Mouse (Mus musculus) neural tube, embryonic 13.5 days (tissue): ENCODE measurements at regions not wholly inside any gene's neighbourhood (a gene's known extent, or its start where the extent isn't known, plus 50 kb on each side); places are given as distances from the start of the nearest gene placed in this dataset.

ENCODE experiments used
- ATAC-seq: fragments of 200-750 bp; cut with Nextera tagmentation; 2 replicates; pipeline ENCODE4 v1.8.0; 2017; ENCODE audit warnings: low read depth, mild to moderate bottlenecking, moderate TSS enrichment, moderate library complexity
- H3K27ac ChIP-seq: fragments of 300-500 bp; sonication (generic); replicated peaks from 2 replicates; pipeline ENCODE4 v1.5.1; 2015; ENCODE audit warnings: moderate library complexity, mild to moderate bottlenecking, inconsistent platforms
- H3K27me3 ChIP-seq: fragments of 300-500 bp; sonication (generic); 2 replicates; pipeline ENCODE4 v1.6.1; 2015; ENCODE audit warnings: mild to moderate bottlenecking, inconsistent platforms
- H3K36me3 ChIP-seq: fragments of 300-500 bp; sonication (generic); 2 replicates; pipeline ENCODE4 v1.6.1; 2015; ENCODE audit warnings: mild to moderate bottlenecking, inconsistent platforms
- H3K4me1 ChIP-seq: fragments of 300-500 bp; sonication (generic); replicated peaks from 2 replicates; pipeline ENCODE4 v1.6.1; 2015; ENCODE audit warnings: inconsistent platforms
- H3K4me2 ChIP-seq: fragments of 300-500 bp; sonication (generic); 2 replicates; pipeline ENCODE4 v1.6.1; 2015; ENCODE audit warnings: inconsistent platforms, mild to moderate bottlenecking, moderate library complexity
- H3K4me3 ChIP-seq: fragments of 300-500 bp; sonication (generic); 2 replicates; pipeline ENCODE4 v1.5.1; 2015; ENCODE audit warnings: mild to moderate bottlenecking, inconsistent platforms
- H3K9ac ChIP-seq: fragments of 300-500 bp; sonication (generic); 2 replicates; pipeline ENCODE4 v1.6.1; 2015; ENCODE audit warnings: moderate library complexity, mild to moderate bottlenecking, inconsistent platforms
- H3K9me3 ChIP-seq: fragments of 300-500 bp; sonication (generic); 2 replicates; pipeline ENCODE4 v1.6.1; 2016; ENCODE audit warnings: inconsistent platforms
- whole genome bisulfite sequencing: fragments of 180-500 bp; shearing (Covaris S2); methylation state at CpG from one replicate; pipeline ENCODE4 v1.1.7; 2015; 5-methylcytosine and 5-hydroxymethylcytosine counted together

DNA sequence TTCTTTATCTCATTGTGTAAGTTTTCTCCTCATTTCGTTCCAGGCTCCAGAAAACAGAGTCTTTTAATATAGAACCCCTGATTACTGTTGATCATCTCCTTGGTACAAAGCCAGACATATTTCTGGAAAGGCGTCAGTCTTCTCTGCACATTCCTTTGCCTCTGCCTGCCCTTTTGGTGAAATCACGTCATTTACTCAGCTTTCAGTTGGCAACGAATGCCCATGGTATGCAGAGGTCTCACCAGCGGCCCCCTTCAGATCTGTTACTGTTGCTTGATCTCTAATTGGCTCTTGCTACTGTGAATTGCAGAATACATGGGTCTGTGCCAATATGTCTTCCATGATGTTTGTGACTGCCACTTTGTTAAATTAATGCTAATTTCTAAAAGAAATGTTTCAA lies 412.0 kb upstream of the Pitx2 start:
- H3K4me2 ChIP-seq, result no peak overlapping the region
- no peaks in the 10 kb centered on the region for H3K36me3 ChIP-seq
- H3K4me1 ChIP-seq, result no peaks in the 10 kb centered on the region
- no peak for ATAC-seq
- H3K27me3 ChIP-seq, result no peaks in the 10 kb centered on the region
- H3K9ac ChIP-seq, result no peak overlapping the region
- 81% methylated on average over 5 of the region's 5 CpGs for WGBS
- no peaks in the 10 kb centered on the region for H3K9me3 ChIP-seq
- no peak overlapping the region for H3K4me3 ChIP-seq
- no peak overlapping the region for H3K27ac ChIP-seq

DNA sequence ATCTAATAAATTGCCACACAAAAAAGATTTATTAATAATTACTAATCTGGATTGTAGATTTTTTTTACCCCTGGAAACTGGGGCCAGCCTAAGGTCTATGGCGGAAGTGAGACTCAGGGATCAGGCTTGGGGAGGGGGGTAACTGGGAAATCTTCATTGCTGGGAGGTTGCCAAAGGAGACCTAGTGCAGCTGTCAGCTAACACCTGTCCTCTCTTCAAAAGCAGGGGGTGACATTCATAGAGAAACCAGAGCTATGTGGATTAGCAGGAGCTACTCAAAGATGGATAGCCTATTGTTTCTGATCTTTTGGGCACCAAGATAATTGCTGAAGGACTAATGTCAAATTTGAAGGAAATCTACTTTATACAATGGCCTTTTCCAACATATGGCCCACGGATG lies 403.7 kb upstream of the Pitx2 start:
- Histone ChIP-seq H3K27me3 (no peaks in the 10 kb centered on the region), H3K4me1 (no peaks in the 10 kb centered on the region), H3K27ac (no peak overlapping the region), H3K36me3 (no peaks in the 10 kb centered on the region), H3K9me3 (no peaks in the 10 kb centered on the region), H3K4me2 (no peak overlapping the region), H3K4me3 (no peak overlapping the region), H3K9ac (no peak overlapping the region)
- no peak for ATAC-seq
- WGBS, result 88% methylated on average over 2 of the region's 2 CpGs

DNA sequence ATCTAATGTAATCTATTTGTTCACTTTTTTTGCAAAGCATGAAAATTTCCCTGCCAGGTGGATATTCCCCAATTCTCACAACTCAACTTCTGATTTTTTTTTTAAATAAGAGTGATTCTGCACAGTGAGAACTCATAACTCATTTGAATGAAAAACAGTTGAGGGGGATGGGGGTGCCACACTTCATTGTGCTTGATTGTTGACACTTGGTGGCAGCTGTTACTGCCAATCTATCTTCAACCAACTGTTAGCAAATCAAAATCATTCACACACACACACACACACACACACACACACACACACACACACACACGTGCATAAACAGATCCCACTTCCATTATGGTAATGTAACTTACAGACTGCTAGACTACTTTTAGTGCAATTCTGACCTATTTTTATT lies 401.8 kb upstream of the Pitx2 start:
- no peak for ATAC-seq
- Histone ChIP-seq H3K9me3 (no peaks in the 10 kb centered on the region), H3K9ac (no peak overlapping the region), H3K4me2 (no peak overlapping the region), H3K27ac (no peak overlapping the region), H3K27me3 (no peaks in the 10 kb centered on the region), H3K36me3 (no peaks in the 10 kb centered on the region), H3K4me3 (no peak overlapping the region), H3K4me1 (no peaks in the 10 kb centered on the region)
- 50% methylated on average over 1 of the region's 1 CpGs for WGBS

DNA sequence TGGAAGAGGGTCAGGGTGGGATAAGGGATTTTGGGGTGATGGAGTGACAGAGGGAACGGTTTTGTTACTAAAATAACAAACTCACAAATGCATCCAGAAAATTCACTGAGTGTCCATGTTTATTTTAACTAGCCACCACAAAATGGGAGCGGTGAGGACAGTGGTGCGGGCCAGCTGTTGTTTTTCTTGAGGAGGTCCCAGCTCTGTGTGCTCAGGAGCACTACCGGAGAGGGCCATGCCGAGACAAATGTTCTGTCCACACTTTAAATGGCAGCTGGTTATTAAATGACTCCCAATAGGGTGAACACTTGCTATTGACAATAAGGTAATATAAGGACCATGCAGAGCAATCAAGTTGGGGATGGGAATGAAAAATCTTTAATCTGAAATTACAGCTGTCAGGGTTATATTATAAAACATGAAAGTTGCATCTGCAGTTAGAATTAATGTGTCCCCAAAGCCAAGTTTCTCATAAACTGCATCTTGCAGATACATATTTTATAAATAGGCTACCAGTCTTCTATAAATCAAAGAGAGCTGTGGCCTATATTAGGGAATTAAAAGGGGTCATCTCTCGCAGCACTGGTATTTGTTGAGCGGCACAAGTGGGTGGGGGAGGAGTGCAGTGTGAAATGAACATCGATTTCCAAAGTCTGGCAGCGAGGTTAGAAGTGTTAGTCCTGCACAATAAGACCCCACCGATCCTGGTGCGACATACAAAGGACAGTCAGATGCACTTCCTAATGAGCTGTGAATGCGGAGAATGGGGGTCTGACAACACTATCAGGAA lies 370.1 kb upstream of the Pitx2 start:
- Histone ChIP-seq H3K9ac (no peak overlapping the region), H3K4me3 (no peak overlapping the region), H3K9me3 (no peaks in the 10 kb centered on the region), H3K36me3 (no peaks in the 10 kb centered on the region), H3K27ac (no peak overlapping the region), H3K4me1 (no peaks in the 10 kb centered on the region), H3K4me2 (no peak overlapping the region), H3K27me3 (no peaks in the 10 kb centered on the region)
- WGBS, result 38% methylated on average over 12 of the region's 12 CpGs
- ATAC-seq, result peak; percentile 59

DNA sequence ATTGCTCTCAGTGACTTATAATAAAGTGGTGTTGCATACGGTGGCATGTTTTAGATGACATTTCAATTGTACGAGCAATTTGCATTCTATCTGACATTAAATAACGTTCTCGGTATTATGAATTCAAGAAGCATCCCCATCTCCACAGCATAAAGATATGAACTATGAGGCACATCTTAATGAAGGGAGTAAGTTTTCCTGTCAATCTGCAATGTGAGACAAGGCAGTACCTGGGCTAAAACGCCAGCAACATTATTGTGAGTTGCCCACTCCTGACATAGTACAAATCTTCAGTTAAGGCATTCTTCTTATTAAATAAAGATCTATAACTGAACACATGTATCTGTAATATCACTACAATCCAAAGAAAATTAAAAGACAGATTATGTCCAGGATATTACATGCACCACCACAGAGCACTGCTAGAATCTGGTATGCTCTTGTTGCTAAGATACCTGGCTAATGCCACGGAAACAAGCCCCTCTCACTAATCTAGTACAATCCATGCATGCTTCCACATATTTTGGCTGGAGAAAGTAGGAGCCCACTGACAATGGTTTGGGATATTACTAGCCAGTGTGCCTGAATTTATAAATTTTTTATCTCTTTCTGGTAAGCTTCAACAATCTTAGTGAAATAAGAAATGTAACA lies 349.2 kb upstream of the Pitx2 start:
- H3K4me2 ChIP-seq, result no peak overlapping the region
- ATAC-seq, result no peak
- no peaks in the 10 kb centered on the region for H3K36me3 ChIP-seq
- no peak overlapping the region for H3K9ac ChIP-seq
- no peak overlapping the region for H3K27ac ChIP-seq
- H3K4me3 ChIP-seq, result no peak overlapping the region
- 79% methylated on average over 6 of the region's 6 CpGs for WGBS
- no peaks in the 10 kb centered on the region for H3K9me3 ChIP-seq
- H3K4me1 ChIP-seq, result no peaks in the 10 kb centered on the region
- H3K27me3 ChIP-seq, result no peaks in the 10 kb centered on the region

DNA sequence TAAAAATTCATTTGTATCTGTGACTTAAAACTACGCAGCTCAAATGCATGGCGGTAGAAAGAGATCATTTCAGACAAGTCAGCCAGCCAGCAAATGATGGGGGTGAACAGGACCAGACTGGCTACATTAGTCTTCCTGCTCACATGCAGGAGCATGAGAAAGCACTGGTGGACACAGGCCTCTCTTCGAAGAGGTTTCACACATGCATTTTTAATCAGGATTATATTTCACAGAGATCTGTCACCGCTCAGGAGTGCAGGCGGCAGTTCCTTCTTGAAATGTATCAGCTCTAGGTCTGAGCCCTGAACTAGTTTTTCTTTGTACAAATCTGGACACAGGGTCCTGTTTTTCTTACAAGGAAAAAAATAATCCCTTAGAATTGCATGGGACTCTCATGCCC lies 343.2 kb upstream of the Pitx2 start:
- no peaks in the 10 kb centered on the region for H3K4me1 ChIP-seq
- no peaks in the 10 kb centered on the region for H3K36me3 ChIP-seq
- H3K4me2 ChIP-seq, result no peak overlapping the region
- 48% methylated on average over 5 of the region's 5 CpGs for WGBS
- H3K9ac ChIP-seq, result no peak overlapping the region
- no peak for ATAC-seq
- no peak overlapping the region for H3K4me3 ChIP-seq
- no peaks in the 10 kb centered on the region for H3K9me3 ChIP-seq
- H3K27me3 ChIP-seq, result no peaks in the 10 kb centered on the region
- no peak overlapping the region for H3K27ac ChIP-seq

DNA sequence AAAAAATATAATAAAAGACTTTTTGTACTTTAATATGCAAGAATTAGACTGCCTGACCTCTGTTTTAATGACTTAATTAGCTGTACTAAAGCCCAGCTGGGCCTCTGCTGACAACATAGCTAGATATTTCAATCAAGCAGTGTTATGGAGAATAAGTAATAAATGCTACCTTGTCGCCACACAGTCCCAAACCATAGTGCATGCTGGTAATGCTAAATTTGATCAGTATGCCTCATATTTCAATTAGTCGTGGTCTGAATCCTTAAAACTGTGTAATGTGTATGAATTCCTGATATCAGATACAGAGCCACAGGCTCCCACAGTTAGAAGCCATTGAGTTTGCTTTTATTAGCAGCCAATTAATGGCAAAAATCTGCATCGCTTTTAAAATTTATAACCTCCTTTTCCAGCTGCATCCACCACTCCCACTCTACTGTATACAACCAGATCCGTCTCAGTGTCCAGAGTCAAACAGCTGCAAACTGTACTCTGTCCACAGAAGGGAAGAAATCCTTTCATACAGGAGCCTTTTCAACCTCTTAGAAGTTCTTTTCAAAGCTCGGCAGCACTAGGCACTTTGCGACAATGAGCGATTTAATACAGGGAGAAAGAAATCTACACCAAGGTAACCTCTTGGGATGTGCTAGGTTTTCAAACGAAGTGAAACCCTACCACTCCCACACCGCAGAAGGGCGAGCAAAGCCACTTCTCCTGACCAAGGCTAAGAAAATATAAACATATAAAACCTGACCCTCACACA lies 317.8 kb upstream of the Pitx2 start:
- H3K36me3 ChIP-seq, result no peaks in the 10 kb centered on the region
- peak; percentile 78 for ATAC-seq
- no peak overlapping the region for H3K4me2 ChIP-seq
- H3K4me1 ChIP-seq, result peaks cover 16% of the 10 kb centered on the region
- 36% methylated on average over 10 of the region's 10 CpGs for WGBS
- no peaks in the 10 kb centered on the region for H3K9me3 ChIP-seq
- no peak overlapping the region for H3K4me3 ChIP-seq
- H3K9ac ChIP-seq, result no peak overlapping the region
- peak overlapping the region; percentile 39; the same call in 1 of the 2 replicates for H3K27ac ChIP-seq
- H3K27me3 ChIP-seq, result no peaks in the 10 kb centered on the region

DNA sequence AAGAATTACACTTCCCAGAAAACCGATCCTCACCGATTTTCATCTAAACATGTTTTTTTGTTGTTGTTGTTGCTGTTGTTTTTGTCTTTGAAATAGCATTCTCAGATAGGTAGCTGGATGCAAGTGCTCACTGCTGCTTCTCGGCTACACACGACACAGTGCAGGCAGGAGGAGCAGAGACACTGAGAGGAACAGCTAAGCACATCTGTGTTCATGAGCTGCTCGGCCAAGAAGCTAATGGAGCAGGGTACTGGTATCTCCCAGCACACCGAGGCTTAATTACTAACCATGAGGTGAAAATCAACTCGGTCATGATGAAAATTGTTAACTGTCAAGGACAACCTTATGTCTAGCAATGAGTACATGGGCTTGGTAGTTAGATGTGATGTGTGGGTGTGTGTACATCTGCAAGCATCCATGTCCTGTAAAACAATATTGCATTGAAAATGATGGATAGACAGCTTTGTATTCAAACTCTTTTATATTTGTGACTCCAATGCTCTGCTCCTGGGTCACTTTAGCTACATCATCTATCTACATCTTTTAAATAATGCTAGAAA lies 316.0 kb upstream of the Pitx2 start:
- no peak for ATAC-seq
- H3K4me2 ChIP-seq, result no peak overlapping the region
- no peaks in the 10 kb centered on the region for H3K9me3 ChIP-seq
- H3K4me3 ChIP-seq, result no peak overlapping the region
- WGBS, result 60% methylated on average over 7 of the region's 7 CpGs
- no peak overlapping the region for H3K27ac ChIP-seq
- H3K4me1 ChIP-seq, result peaks cover 16% of the 10 kb centered on the region
- no peak overlapping the region for H3K9ac ChIP-seq
- H3K27me3 ChIP-seq, result no peaks in the 10 kb centered on the region
- H3K36me3 ChIP-seq, result no peaks in the 10 kb centered on the region

DNA sequence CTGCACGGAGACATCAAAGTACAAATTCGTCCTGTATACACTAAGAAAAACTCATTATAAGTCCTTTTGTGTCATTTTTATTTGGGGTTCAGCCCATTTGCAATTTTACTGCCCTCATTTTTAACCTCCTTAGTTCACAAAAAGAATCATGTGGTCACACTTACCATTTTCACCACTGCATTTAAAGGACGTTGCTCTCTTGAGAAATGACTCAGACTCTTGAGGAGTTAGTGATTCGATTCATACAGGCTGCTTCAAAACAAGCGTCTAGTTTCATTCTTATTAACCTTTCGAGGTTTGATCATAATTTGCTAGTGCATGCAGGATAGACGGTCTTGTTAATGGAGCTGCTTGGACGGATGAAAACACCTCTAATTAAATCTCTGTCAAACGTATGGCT lies 313.0 kb upstream of the Pitx2 start:
- Histone ChIP-seq H3K27me3 (no peaks in the 10 kb centered on the region), H3K4me1 (peaks cover 15% of the 10 kb centered on the region), H3K9me3 (no peaks in the 10 kb centered on the region), H3K4me2 (no peak overlapping the region), H3K9ac (no peak overlapping the region), H3K4me3 (no peak overlapping the region), H3K27ac (no peak overlapping the region), H3K36me3 (no peaks in the 10 kb centered on the region)
- WGBS, result 71% methylated on average over 9 of the region's 9 CpGs
- ATAC-seq, result no peak

DNA sequence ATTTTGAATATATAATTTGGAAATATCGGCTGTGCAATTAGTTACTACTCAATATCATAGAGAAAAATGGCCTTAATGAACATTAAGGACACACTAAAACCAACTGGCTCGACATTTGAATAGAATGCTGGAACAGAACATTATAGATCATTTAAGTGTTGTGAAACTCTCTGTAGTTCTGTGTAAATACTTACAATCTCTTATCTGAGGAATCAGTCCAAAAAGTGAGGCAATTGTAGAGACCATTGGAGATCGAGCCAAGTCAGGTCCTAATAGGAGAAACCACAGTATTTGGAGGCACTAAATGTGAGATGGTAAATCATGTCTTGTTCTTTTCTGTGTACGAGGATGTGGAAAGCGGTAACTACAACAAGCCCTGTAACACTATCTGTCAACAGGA lies 308.6 kb upstream of the Pitx2 start:
- ATAC-seq, result no peak
- Histone ChIP-seq H3K9ac (no peak overlapping the region), H3K9me3 (no peaks in the 10 kb centered on the region), H3K27me3 (no peaks in the 10 kb centered on the region), H3K27ac (no peak overlapping the region), H3K4me2 (no peak overlapping the region), H3K4me1 (no peaks in the 10 kb centered on the region), H3K36me3 (no peaks in the 10 kb centered on the region), H3K4me3 (no peak overlapping the region)
- WGBS, result 83% methylated on average over 5 of the region's 5 CpGs

DNA sequence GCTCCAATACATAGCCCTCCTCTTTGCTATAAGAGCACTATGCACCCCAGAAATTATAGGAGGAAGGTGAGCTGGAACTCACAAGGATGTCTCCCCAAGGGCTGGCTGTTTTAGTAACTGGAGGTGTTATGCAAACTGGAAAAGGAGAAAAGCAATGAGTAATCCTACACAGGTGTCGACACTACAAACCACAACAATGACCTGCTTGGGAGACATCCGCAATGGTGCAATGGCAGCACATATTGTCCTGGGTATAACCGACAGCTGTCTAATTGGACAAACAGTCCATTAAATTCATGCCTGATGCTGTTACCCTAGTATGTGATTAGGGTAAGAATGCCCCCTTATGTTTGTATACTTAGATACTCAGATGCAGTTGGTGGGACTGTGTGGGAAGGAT lies 303.1 kb upstream of the Pitx2 start:
- no peaks in the 10 kb centered on the region for H3K9me3 ChIP-seq
- WGBS, result 91% methylated on average over 3 of the region's 3 CpGs
- no peak for ATAC-seq
- no peak overlapping the region for H3K4me3 ChIP-seq
- no peak overlapping the region for H3K27ac ChIP-seq
- no peaks in the 10 kb centered on the region for H3K27me3 ChIP-seq
- no peaks in the 10 kb centered on the region for H3K4me1 ChIP-seq
- H3K9ac ChIP-seq, result no peak overlapping the region
- H3K4me2 ChIP-seq, result no peak overlapping the region
- H3K36me3 ChIP-seq, result no peaks in the 10 kb centered on the region

DNA sequence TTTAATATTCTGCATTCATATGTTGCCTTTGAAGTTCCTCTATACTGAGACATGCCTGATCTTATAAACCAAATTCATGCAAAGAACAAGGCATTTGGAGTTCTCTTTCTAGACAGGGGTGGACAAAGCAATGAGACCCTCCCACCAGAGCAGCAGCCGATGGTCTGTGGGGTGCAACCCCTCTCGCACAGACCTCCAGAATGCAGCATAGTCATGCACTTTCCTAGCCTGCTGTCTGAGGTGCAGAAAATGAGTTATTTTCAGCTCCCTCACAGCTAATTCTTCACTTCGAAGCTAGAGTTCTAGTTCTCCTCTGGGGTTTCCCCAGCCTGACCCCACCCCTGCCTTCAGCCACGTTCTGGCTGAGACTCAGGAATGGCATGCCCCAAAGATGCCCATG lies 288.6 kb upstream of the Pitx2 start:
- Histone ChIP-seq H3K9ac (no peak overlapping the region), H3K4me2 (no peak overlapping the region), H3K27me3 (no peaks in the 10 kb centered on the region), H3K4me3 (no peak overlapping the region), H3K36me3 (no peaks in the 10 kb centered on the region), H3K9me3 (no peaks in the 10 kb centered on the region), H3K4me1 (no peaks in the 10 kb centered on the region), H3K27ac (no peak overlapping the region)
- whole genome bisulfite sequencing, result 79% methylated on average over 4 of the region's 4 CpGs
- ATAC-seq, result no peak
